Mouse (Mus musculus): ENCODE data around the gene Ifna11. TPM values are rescaled to one million over a fixed set of nuclear protein-coding genes. Genes with fewer than 3 reads are reported as not detected.
"Not testable (repeated sequence)": the region's sequence is repeated elsewhere in the genome, so short reads cannot be mapped to it uniquely, and the experiment has no call there.

Ifna11 gene
- polyA plus RNA-seq, 1 experiment from 2014 or later: not detected

GRCm38 (mm10) chr4:88822995-88823394 is 3.2 kb downstream of the Ifna11 start:
- Histone ChIP-seq H3K4me2 (ENCODE audit: low read depth, low read length) (no peak overlapping the region), H3K4me1 (ENCODE audit: control insufficient read depth, insufficient read depth, low read length) (no peaks in the 10 kb centered on the region), H3K27me3 (replicated peaks; ENCODE audit: control insufficient read depth, insufficient read depth, low read length) (no peaks in the 10 kb centered on the region), H3K36me3 (ENCODE audit: control insufficient read depth, insufficient read depth, low read length) (no peaks in the 10 kb centered on the region), H3K27ac (replicated peaks; ENCODE audit: low read depth, low read length) (no peak overlapping the region), H3K9ac (ENCODE audit: low read depth, low read length) (no peak overlapping the region), H3K4me3 (ENCODE audit: low read depth, low read length) (no peak overlapping the region), H3K9me3 (ENCODE audit: control insufficient read depth, low read length) (no peaks in the 10 kb centered on the region)
- 29% methylated on average over 4 of the region's 4 CpGs for WGBS
- ATAC-seq (ENCODE audit: low read depth) (no peak), DNase-seq (ENCODE audit: low spot score) (peak; percentile 4)

DNA sequence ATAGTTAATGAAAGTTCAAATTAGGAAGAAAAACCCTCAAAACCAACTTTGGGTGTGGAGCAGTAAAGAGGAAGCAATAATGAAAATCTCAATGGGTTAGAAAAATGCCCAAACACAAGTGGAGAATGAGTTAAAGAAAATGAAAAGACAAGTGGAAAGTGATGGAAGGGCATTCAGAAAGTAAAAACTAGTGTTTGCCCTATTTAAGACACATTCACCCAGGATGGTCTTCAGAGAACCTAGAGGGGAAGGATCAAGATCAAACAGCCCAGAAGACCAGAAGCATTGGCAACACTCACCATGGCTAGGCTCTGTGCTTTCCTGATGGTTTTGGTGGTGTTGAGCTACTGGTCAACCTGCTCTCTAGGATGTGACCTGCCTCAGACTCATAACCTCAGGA is 7.4 kb downstream of the Ifna11 start, which contains the start of gene Ifna6:
TSS of gene Ifna6 (plus strand) at position 301 of the 400 bp plus-strand sequence.
- DNase-seq (ENCODE audit: low spot score); H3K4me2 ChIP-seq (ENCODE audit: low read depth, low read length); H3K4me3 ChIP-seq (ENCODE audit: low read depth, low read length); H3K36me3 ChIP-seq (ENCODE audit: control insufficient read depth, insufficient read depth, low read length); H3K27me3 ChIP-seq (replicated peaks; ENCODE audit: control insufficient read depth, insufficient read depth, low read length); ATAC-seq (ENCODE audit: low read depth); H3K9me3 ChIP-seq (ENCODE audit: control insufficient read depth, low read length); H3K4me1 ChIP-seq (ENCODE audit: control insufficient read depth, insufficient read depth, low read length); H3K27ac ChIP-seq (replicated peaks; ENCODE audit: low read depth, low read length); H3K9ac ChIP-seq (ENCODE audit: low read depth, low read length): not testable (repeated sequence)

DNA sequence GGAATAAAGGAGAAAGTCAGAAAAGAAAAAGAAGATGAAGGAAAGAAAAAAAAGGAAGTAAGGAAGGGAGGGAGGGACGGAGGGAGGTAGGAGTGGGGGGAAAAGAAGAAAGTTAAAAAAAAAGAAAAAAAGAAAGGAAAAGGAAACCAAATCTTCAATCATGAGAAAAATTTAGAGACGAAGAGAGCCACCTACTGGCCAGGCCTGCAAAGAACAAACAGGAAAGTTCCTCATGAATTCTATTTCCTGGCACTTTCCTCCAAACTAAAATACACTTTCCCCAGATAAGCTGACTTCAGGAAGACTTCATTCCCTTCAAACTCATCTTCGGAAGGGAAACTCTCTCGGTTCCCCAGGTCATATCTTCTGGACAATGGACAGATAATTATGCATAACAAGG is 10.8 kb downstream of the Ifna11 start:
- Histone ChIP-seq H3K4me3 (ENCODE audit: low read depth, low read length) (no peak overlapping the region), H3K4me1 (ENCODE audit: control insufficient read depth, insufficient read depth, low read length) (no peaks in the 10 kb centered on the region), H3K27ac (replicated peaks; ENCODE audit: low read depth, low read length) (no peak overlapping the region), H3K9ac (ENCODE audit: low read depth, low read length) (no peak overlapping the region), H3K4me2 (ENCODE audit: low read depth, low read length) (no peak overlapping the region), H3K36me3 (ENCODE audit: control insufficient read depth, insufficient read depth, low read length) (no peaks in the 10 kb centered on the region), H3K9me3 (ENCODE audit: control insufficient read depth, low read length) (no peaks in the 10 kb centered on the region), H3K27me3 (replicated peaks; ENCODE audit: control insufficient read depth, insufficient read depth, low read length) (no peaks in the 10 kb centered on the region)
- peak; percentile 12 for DNase-seq (ENCODE audit: low spot score)
- 33% methylated on average over 4 of the region's 4 CpGs for WGBS
- no peak for ATAC-seq (ENCODE audit: low read depth)

DNA sequence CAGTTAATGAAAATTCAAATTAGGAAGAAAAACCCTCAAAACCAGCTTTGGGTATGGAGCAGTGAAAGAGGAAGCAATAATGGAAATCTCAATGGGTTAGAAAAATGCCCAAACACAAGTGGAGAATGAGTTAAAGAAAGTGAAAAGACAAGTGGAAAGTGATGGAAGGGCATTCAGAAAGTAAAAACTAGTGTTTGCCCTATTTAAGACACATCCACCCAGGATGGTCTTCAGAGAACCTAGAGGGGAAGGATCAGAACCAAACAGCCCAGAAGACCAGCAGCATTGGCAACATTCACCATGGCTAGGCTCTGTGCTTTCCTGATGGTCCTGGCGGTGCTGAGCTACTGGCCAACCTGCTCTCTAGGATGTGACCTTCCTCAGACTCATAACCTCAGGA is 15.5 kb downstream of the Ifna11 start, which contains the start of gene Ifna5:
TSS of gene Ifna5 (plus strand) at position 301 of the 400 bp plus-strand sequence.
- ATAC-seq (ENCODE audit: low read depth); H3K4me2 ChIP-seq (ENCODE audit: low read depth, low read length); H3K27ac ChIP-seq (replicated peaks; ENCODE audit: low read depth, low read length); DNase-seq (ENCODE audit: low spot score); H3K36me3 ChIP-seq (ENCODE audit: control insufficient read depth, insufficient read depth, low read length); H3K4me1 ChIP-seq (ENCODE audit: control insufficient read depth, insufficient read depth, low read length); H3K27me3 ChIP-seq (replicated peaks; ENCODE audit: control insufficient read depth, insufficient read depth, low read length); H3K9ac ChIP-seq (ENCODE audit: low read depth, low read length); H3K9me3 ChIP-seq (ENCODE audit: control insufficient read depth, low read length); H3K4me3 ChIP-seq (ENCODE audit: low read depth, low read length): not testable (repeated sequence)
- WGBS: no CpG with 5 or more reads among the region's 1 CpGs

DNA sequence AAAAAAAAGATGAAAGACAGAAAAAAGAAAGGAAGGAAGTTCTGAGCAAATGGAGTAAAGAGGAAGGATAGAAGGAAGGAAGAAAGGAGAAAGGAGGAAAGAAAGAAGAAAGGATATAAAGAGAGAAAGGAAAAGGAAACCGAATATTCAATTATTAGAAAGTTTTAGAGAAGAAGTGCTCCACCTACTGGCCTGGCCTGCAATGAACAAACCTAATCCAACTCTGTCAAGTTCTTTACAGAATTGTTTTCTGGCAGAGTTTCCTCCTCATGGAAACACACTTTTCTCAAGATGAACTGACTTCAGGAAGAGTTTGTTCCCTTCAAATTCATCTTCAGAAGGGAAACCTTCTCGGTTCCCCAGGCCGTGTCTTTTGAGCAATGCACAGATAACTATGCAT is 19.1 kb downstream of the Ifna11 start:
- no peak for ATAC-seq (ENCODE audit: low read depth)
- Histone ChIP-seq H3K36me3 (ENCODE audit: control insufficient read depth, insufficient read depth, low read length) (no peaks in the 10 kb centered on the region), H3K27ac (replicated peaks; ENCODE audit: low read depth, low read length) (no peak overlapping the region), H3K4me2 (ENCODE audit: low read depth, low read length) (no peak overlapping the region), H3K4me1 (ENCODE audit: control insufficient read depth, insufficient read depth, low read length) (no peaks in the 10 kb centered on the region), H3K27me3 (replicated peaks; ENCODE audit: control insufficient read depth, insufficient read depth, low read length) (no peaks in the 10 kb centered on the region), H3K4me3 (ENCODE audit: low read depth, low read length) (no peak overlapping the region), H3K9ac (ENCODE audit: low read depth, low read length) (no peak overlapping the region), H3K9me3 (ENCODE audit: control insufficient read depth, low read length) (no peaks in the 10 kb centered on the region)
- DNase-seq (ENCODE audit: low spot score): peak; percentile 8
- 39% methylated on average over 3 of the region's 3 CpGs for WGBS

GRCm38 (mm10) chr4:88840058-88840457 is 20.3 kb downstream of the Ifna11 start:
- no peaks in the 10 kb centered on the region for H3K36me3 ChIP-seq (ENCODE audit: control insufficient read depth, insufficient read depth, low read length)
- H3K4me1 ChIP-seq (ENCODE audit: control insufficient read depth, insufficient read depth, low read length): no peaks in the 10 kb centered on the region
- no peaks in the 10 kb centered on the region for H3K9me3 ChIP-seq (ENCODE audit: control insufficient read depth, low read length)
- H3K9ac ChIP-seq (ENCODE audit: low read depth, low read length): no peak overlapping the region
- 62% methylated on average over 3 of the region's 3 CpGs for WGBS
- no peak for DNase-seq (ENCODE audit: low spot score)
- H3K4me3 ChIP-seq (ENCODE audit: low read depth, low read length): no peak overlapping the region
- no peak overlapping the region for H3K27ac ChIP-seq (replicated peaks; ENCODE audit: low read depth, low read length)
- no peak for ATAC-seq (ENCODE audit: low read depth)
- H3K27me3 ChIP-seq (replicated peaks; ENCODE audit: control insufficient read depth, insufficient read depth, low read length): no peaks in the 10 kb centered on the region
- H3K4me2 ChIP-seq (ENCODE audit: low read depth, low read length): no peak overlapping the region

GRCm38 (mm10) chr4:88841438-88841911 is 21.7 kb downstream of the Ifna11 start, which contains the start of gene Ifna4:
Ifna4 (plus strand) TSS chr4:88841861.
- Histone ChIP-seq H3K27ac (replicated peaks; ENCODE audit: low read depth, low read length) (no peak within 1 kb of the TSS), H3K9ac (ENCODE audit: low read depth, low read length) (no peak within 1 kb of the TSS), H3K4me1 (ENCODE audit: control insufficient read depth, insufficient read depth, low read length) (no peaks in the 10 kb centered on the region), H3K4me2 (ENCODE audit: low read depth, low read length) (no peak within 1 kb of the TSS), H3K27me3 (replicated peaks; ENCODE audit: control insufficient read depth, insufficient read depth, low read length) (no peaks in the 10 kb centered on the region), H3K36me3 (ENCODE audit: control insufficient read depth, insufficient read depth, low read length) (no peaks in the 10 kb centered on the region), H3K4me3 (ENCODE audit: low read depth, low read length) (no peak within 1 kb of the TSS), H3K9me3 (ENCODE audit: control insufficient read depth, low read length) (no peaks in the 10 kb centered on the region)
- 41% methylated on average over 2 of the region's 2 CpGs for WGBS
- DNase-seq (ENCODE audit: low spot score): no peak
- no peak for ATAC-seq (ENCODE audit: low read depth)

DNA sequence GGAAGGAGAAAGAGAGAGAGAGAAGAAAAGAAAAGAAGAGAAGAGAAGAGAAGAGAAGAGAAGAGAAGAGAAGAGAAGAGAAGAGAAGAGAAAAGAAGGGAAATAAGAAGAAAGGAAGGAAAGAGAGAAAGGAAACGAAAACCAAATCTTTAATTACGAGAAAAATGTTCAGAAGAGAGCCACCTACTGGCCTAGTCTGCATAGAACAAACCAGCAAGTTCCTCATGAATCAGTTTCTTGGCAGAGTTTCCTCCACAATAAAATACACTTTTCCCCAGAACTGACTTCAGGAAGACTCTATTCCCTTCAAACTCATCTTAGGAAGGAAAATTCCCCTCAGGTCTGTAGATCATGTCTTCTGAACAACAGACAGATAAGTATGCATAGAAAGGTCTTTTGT is 25.6 kb downstream of the Ifna11 start:
- DNase-seq (ENCODE audit: low spot score) (no peak), ATAC-seq (ENCODE audit: low read depth) (no peak)
- Histone ChIP-seq H3K4me1 (ENCODE audit: control insufficient read depth, insufficient read depth, low read length) (no peaks in the 10 kb centered on the region), H3K27me3 (replicated peaks; ENCODE audit: control insufficient read depth, insufficient read depth, low read length) (no peaks in the 10 kb centered on the region), H3K9me3 (ENCODE audit: control insufficient read depth, low read length) (no peaks in the 10 kb centered on the region), H3K4me2 (ENCODE audit: low read depth, low read length) (no peak overlapping the region), H3K4me3 (ENCODE audit: low read depth, low read length) (no peak overlapping the region), H3K9ac (ENCODE audit: low read depth, low read length) (no peak overlapping the region), H3K36me3 (ENCODE audit: control insufficient read depth, insufficient read depth, low read length) (no peaks in the 10 kb centered on the region), H3K27ac (replicated peaks; ENCODE audit: low read depth, low read length) (no peak overlapping the region)
- WGBS: 38% methylated on average over 2 of the region's 2 CpGs

GRCm38 (mm10) chr4:88849698-88850097 is 29.9 kb downstream of the Ifna11 start, which contains the start of gene Ifna1:
Ifna1 (plus strand) TSS chr4:88850087.
- no peaks in the 10 kb centered on the region for H3K4me1 ChIP-seq (ENCODE audit: control insufficient read depth, insufficient read depth, low read length)
- H3K9me3 ChIP-seq (ENCODE audit: control insufficient read depth, low read length): no peaks in the 10 kb centered on the region
- no peak within 1 kb of the TSS for H3K9ac ChIP-seq (ENCODE audit: low read depth, low read length)
- no peaks in the 10 kb centered on the region for H3K27me3 ChIP-seq (replicated peaks; ENCODE audit: control insufficient read depth, insufficient read depth, low read length)
- no peak within 1 kb of the TSS for H3K27ac ChIP-seq (replicated peaks; ENCODE audit: low read depth, low read length)
- DNase-seq (ENCODE audit: low spot score) (no peak), ATAC-seq (ENCODE audit: low read depth) (no peak)
- WGBS: 73% methylated on average over 1 of the region's 1 CpGs
- H3K36me3 ChIP-seq (ENCODE audit: control insufficient read depth, insufficient read depth, low read length): no peaks in the 10 kb centered on the region
- H3K4me2 ChIP-seq (ENCODE audit: low read depth, low read length): no peak within 1 kb of the TSS
- no peak within 1 kb of the TSS for H3K4me3 ChIP-seq (ENCODE audit: low read depth, low read length)

Measured in embryonic facial prominence, embryonic 14.5 days (tissue).